Mouse (Mus musculus): ENCODE measurements around the gene Alk. TPM values are rescaled to one million over a fixed set of nuclear protein-coding genes. Genes with fewer than 3 reads are reported as not detected.

The Alk gene
- polyA plus RNA-seq, 2 experiments = 0.02 to 0.03 TPM

DNA sequence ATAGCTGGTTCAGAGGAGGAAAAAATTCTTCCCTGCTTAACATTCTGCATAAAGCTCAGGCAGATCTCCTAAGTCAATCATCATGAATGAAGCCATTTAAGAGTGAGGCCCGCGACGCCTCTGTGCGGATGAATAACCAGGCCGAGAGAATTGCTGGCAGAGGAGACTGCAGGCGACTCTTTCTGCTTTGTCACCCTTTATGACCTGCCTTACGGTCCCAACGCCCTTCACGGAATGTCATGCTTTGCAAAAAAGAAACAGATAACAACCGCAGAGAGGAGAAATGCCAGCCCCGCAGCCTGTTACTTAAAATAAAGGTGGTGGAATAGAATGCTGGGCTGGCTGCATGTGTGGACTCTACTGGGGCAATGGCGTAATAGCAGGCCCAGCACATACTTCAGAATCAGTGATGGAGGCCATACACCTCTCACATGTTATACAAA, 517.1 kb downstream of the Alk start:
- Histone ChIP-seq H3K27me3 (ENCODE audit: control insufficient read depth, insufficient read depth, low read length) (no peaks in the 10 kb centered on the region), H3K4me2 (ENCODE audit: low read depth) (no peak overlapping the region), H3K36me3 (replicated peaks; ENCODE audit: control insufficient read depth, insufficient read depth, low read depth) (no peaks in the 10 kb centered on the region), H3K4me3 (ENCODE audit: insufficient read depth in 1 of 2, low read depth in 2 of 2, low read length in 2 of 2) (no peak overlapping the region), H3K9me3 (ENCODE audit: control insufficient read depth, low read length) (no peaks in the 10 kb centered on the region), H3K27ac (no peak overlapping the region), H3K4me1 (replicated peaks; ENCODE audit: control insufficient read depth in 2 of 2, insufficient read depth in 2 of 2, low read length in 1 of 2) (no peaks in the 10 kb centered on the region), H3K9ac (replicated peaks) (no peak overlapping the region)
- ATAC-seq (ENCODE audit: insufficient read depth) (no peak), DNase-seq (ENCODE audit: low read depth in 3 of 3, low spot score in 3 of 3) (no peak)
- TF ChIP-seq EP300 (IDR thresholded peaks at IDR 0.05; ENCODE audit: low read depth) (no peak), CTCF (IDR thresholded peaks at IDR 0.05; ENCODE audit: low read depth) (no peak)
- WGBS (ENCODE audit: insufficient replicate concordance) = 72% methylated on average over 12 of the region's 12 CpGs

- Histone ChIP-seq H3K4me1 (replicated peaks; ENCODE audit: control insufficient read depth in 2 of 2, insufficient read depth in 2 of 2, low read length in 1 of 2) (no peaks in the 10 kb centered on the region), H3K27me3 (ENCODE audit: control insufficient read depth, insufficient read depth, low read length) (no peaks in the 10 kb centered on the region), H3K9ac (replicated peaks) (no peak overlapping the region), H3K27ac (no peak overlapping the region), H3K9me3 (ENCODE audit: control insufficient read depth, low read length) (no peaks in the 10 kb centered on the region), H3K4me2 (ENCODE audit: low read depth) (no peak overlapping the region), H3K4me3 (ENCODE audit: insufficient read depth in 1 of 2, low read depth in 2 of 2, low read length in 2 of 2) (no peak overlapping the region), H3K36me3 (replicated peaks; ENCODE audit: control insufficient read depth, insufficient read depth, low read depth) (no peaks in the 10 kb centered on the region)
- DNase-seq (ENCODE audit: low read depth in 3 of 3, low spot score in 3 of 3) (no peak), ATAC-seq (ENCODE audit: insufficient read depth) (no peak)
- WGBS (ENCODE audit: insufficient replicate concordance) = 43% methylated on average over 2 of the region's 2 CpGs
- TF ChIP-seq EP300 (IDR thresholded peaks at IDR 0.05; ENCODE audit: low read depth) (no peak), CTCF (IDR thresholded peaks at IDR 0.05; ENCODE audit: low read depth) (no peak)
These were observed 523.0 kb downstream of the Alk start for GRCm38 (mm10) chr17:72081396-72081795.

GRCm38 (mm10) chr17:72076306-72076921, 528.0 kb downstream of the Alk start:
- no peak for TF ChIP-seq EP300 (IDR thresholded peaks at IDR 0.05; ENCODE audit: low read depth)
- no peak overlapping the region for H3K9ac ChIP-seq (replicated peaks)
- no peaks in the 10 kb centered on the region for H3K9me3 ChIP-seq (ENCODE audit: control insufficient read depth, low read length)
- DNase-seq (ENCODE audit: low read depth in 3 of 3, low spot score in 3 of 3) = no peak
- H3K4me3 ChIP-seq (ENCODE audit: insufficient read depth in 1 of 2, low read depth in 2 of 2, low read length in 2 of 2) = no peak overlapping the region
- H3K4me2 ChIP-seq (ENCODE audit: low read depth) = no peak overlapping the region
- H3K4me1 ChIP-seq (replicated peaks; ENCODE audit: control insufficient read depth in 2 of 2, insufficient read depth in 2 of 2, low read length in 1 of 2) = no peaks in the 10 kb centered on the region
- H3K36me3 ChIP-seq (replicated peaks; ENCODE audit: control insufficient read depth, insufficient read depth, low read depth) = no peaks in the 10 kb centered on the region
- H3K27me3 ChIP-seq (ENCODE audit: control insufficient read depth, insufficient read depth, low read length) = no peaks in the 10 kb centered on the region
- no peak for ATAC-seq (ENCODE audit: insufficient read depth)
- H3K27ac ChIP-seq = no peak overlapping the region
- WGBS (ENCODE audit: insufficient replicate concordance) = 37% methylated on average over 12 of the region's 12 CpGs

GRCm38 (mm10) chr17:72071871-72072270, 532.6 kb downstream of the Alk start:
- Histone ChIP-seq H3K4me2 (ENCODE audit: low read depth) (no peak overlapping the region), H3K4me3 (ENCODE audit: insufficient read depth in 1 of 2, low read depth in 2 of 2, low read length in 2 of 2) (no peak overlapping the region), H3K27me3 (ENCODE audit: control insufficient read depth, insufficient read depth, low read length) (no peaks in the 10 kb centered on the region), H3K36me3 (replicated peaks; ENCODE audit: control insufficient read depth, insufficient read depth, low read depth) (no peaks in the 10 kb centered on the region), H3K27ac (no peak overlapping the region), H3K9ac (replicated peaks) (no peak overlapping the region), H3K4me1 (replicated peaks; ENCODE audit: control insufficient read depth in 2 of 2, insufficient read depth in 2 of 2, low read length in 1 of 2) (no peaks in the 10 kb centered on the region), H3K9me3 (ENCODE audit: control insufficient read depth, low read length) (no peaks in the 10 kb centered on the region)
- DNase-seq (ENCODE audit: low read depth in 3 of 3, low spot score in 3 of 3) = no peak
- TF ChIP-seq CTCF (IDR thresholded peaks at IDR 0.05; ENCODE audit: low read depth) (no peak), EP300 (IDR thresholded peaks at IDR 0.05; ENCODE audit: low read depth) (no peak)
- WGBS (ENCODE audit: insufficient replicate concordance) = 18% methylated on average over 1 of the region's 1 CpGs
- no peak for ATAC-seq (ENCODE audit: insufficient read depth)

DNA sequence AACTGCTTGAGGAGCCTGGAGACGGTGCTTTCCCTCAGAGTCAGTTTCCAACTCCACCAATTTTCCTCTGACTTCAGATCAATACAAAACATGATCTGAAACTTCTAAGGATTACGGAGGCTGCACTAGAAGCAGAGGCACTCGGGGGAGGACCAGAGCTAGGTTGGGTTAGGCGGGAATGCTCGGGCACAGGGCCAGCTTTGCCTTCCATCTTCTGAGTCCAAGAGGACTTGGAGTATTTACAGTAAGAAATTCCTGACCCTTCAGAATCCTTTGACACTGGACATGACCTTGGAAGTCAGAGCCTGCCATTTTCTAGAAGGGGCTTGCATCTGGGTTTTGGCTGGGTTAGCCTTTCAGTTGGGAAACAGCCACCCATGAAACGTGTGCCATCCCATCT, 536.3 kb downstream of the Alk start:
- DNase-seq (ENCODE audit: low read depth in 3 of 3, low spot score in 3 of 3) = no peak
- 63% methylated on average over 6 of the region's 6 CpGs for WGBS (ENCODE audit: insufficient replicate concordance)
- no peaks in the 10 kb centered on the region for H3K27me3 ChIP-seq (ENCODE audit: control insufficient read depth, insufficient read depth, low read length)
- no peak overlapping the region for H3K9ac ChIP-seq (replicated peaks)
- H3K4me1 ChIP-seq (replicated peaks; ENCODE audit: control insufficient read depth in 2 of 2, insufficient read depth in 2 of 2, low read length in 1 of 2) = no peaks in the 10 kb centered on the region
- ATAC-seq (ENCODE audit: insufficient read depth) = no peak
- TF ChIP-seq CTCF (IDR thresholded peaks at IDR 0.05; ENCODE audit: low read depth) (no peak), EP300 (IDR thresholded peaks at IDR 0.05; ENCODE audit: low read depth) (no peak)
- no peaks in the 10 kb centered on the region for H3K36me3 ChIP-seq (replicated peaks; ENCODE audit: control insufficient read depth, insufficient read depth, low read depth)
- no peaks in the 10 kb centered on the region for H3K9me3 ChIP-seq (ENCODE audit: control insufficient read depth, low read length)
- H3K27ac ChIP-seq = no peak overlapping the region
- H3K4me3 ChIP-seq (ENCODE audit: insufficient read depth in 1 of 2, low read depth in 2 of 2, low read length in 2 of 2) = no peak overlapping the region
- no peak overlapping the region for H3K4me2 ChIP-seq (ENCODE audit: low read depth)

Data from liver, embryonic 14.5 days (tissue).